Mouse (Mus musculus) hindbrain, embryonic 12.5 days (tissue): ENCODE measurements around the gene Ankrd13c. TPM values are rescaled to one million over a fixed set of nuclear protein-coding genes. Genes with fewer than 3 reads are reported as not detected.

Experiments used
- ATAC-seq: fragments of 200-750 bp; cut with Nextera tagmentation; 2 replicates; pipeline ENCODE4 v1.8.0; 2017; ENCODE audit warnings: moderate TSS enrichment; ENCODE audit not compliant: low FRiP score
- H3K27ac ChIP-seq: fragments of 300-500 bp; sonication (generic); 2 replicates; pipeline ENCODE4 v1.5.1; 2016; ENCODE audit warnings: mild to moderate bottlenecking
- H3K27me3 ChIP-seq: fragments of 300-500 bp; sonication (generic); 2 replicates; pipeline ENCODE4 v1.6.1; 2016; ENCODE audit warnings: mild to moderate bottlenecking
- H3K36me3 ChIP-seq: fragments of 300-500 bp; sonication (generic); 2 replicates; pipeline ENCODE4 v1.6.1; 2016; ENCODE audit warnings: mild to moderate bottlenecking
- H3K4me1 ChIP-seq: fragments of 300-500 bp; sonication (generic); 2 replicates; pipeline ENCODE4 v1.6.1; 2016
- H3K4me2 ChIP-seq: fragments of 300-500 bp; sonication (generic); replicated peaks from 2 replicates; pipeline ENCODE4 v1.6.1; 2016; ENCODE audit warnings: mild to moderate bottlenecking
- H3K4me3 ChIP-seq: fragments of 300-500 bp; sonication (generic); 2 replicates; pipeline ENCODE4 v1.5.1; 2016; ENCODE audit warnings: mild to moderate bottlenecking
- H3K9ac ChIP-seq: fragments of 300-500 bp; sonication (generic); 2 replicates; pipeline ENCODE4 v1.6.1; 2016; ENCODE audit warnings: mild to moderate bottlenecking, moderate library complexity
- H3K9me3 ChIP-seq: fragments of 300-500 bp; sonication (generic); replicated peaks from 2 replicates; pipeline ENCODE4 v1.6.1; 2016; ENCODE audit warnings: mild to moderate bottlenecking
- WGBS: fragments of 180-500 bp; shearing (Covaris S2); methylation state at CpG from one replicate; pipeline ENCODE4 v1.1.7; 2016; 5-methylcytosine and 5-hydroxymethylcytosine counted together
- polyA plus RNA-seq: library from polyadenylated mRNA; unstranded; fragments of >200 nt; fragmentation: Nextera tagmentation; extraction: Ambion mirVana; gene quantifications from 2 replicates; pipeline ENCODE4 v1.2.1, GENCODE M21; 2016

Ankrd13c gene
- polyA plus RNA-seq, 1 experiment from 2014 or later = 26.6 TPM

DNA sequence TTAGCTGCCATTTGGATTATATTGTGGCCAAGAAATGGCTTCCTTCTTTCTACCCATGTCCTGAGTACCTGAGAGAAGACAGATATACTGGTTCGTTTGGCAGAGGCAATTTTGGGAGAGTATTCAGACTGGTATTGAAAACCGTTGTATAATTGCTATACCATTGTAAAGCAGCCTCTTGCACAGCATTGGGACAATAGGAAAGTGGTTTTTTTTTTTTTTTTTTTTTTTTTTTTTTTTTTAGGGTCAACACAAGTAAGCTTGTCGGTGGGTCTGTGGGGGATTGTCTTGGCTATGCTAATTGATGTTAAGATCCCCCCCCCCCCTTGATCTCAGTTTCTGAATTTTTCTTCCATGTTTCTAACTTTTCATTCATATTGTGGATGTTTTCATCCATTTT is 91.1 kb downstream of the Ankrd13c start:
- H3K4me1 ChIP-seq = peaks cover 20% of the 10 kb centered on the region
- 88% methylated on average over 3 of the region's 3 CpGs for WGBS
- H3K9me3 ChIP-seq = no peaks in the 10 kb centered on the region
- no peak overlapping the region for H3K4me3 ChIP-seq
- H3K36me3 ChIP-seq = no peaks in the 10 kb centered on the region
- ATAC-seq = no peak
- H3K9ac ChIP-seq = no peak overlapping the region
- no peaks in the 10 kb centered on the region for H3K27me3 ChIP-seq
- H3K27ac ChIP-seq = no peak overlapping the region
- no peak overlapping the region for H3K4me2 ChIP-seq

GRCm38 (mm10) chr3:158040755-158041154 is 93.7 kb downstream of the Ankrd13c start:
- H3K27me3 ChIP-seq = no peaks in the 10 kb centered on the region
- H3K4me3 ChIP-seq = no peak overlapping the region
- H3K27ac ChIP-seq = no peak overlapping the region
- H3K36me3 ChIP-seq = no peaks in the 10 kb centered on the region
- WGBS = 87% methylated on average over 2 of the region's 2 CpGs
- no peak overlapping the region for H3K4me2 ChIP-seq
- H3K4me1 ChIP-seq = peaks cover 8% of the 10 kb centered on the region
- H3K9me3 ChIP-seq = no peaks in the 10 kb centered on the region
- no peak for ATAC-seq
- no peak overlapping the region for H3K9ac ChIP-seq

GRCm38 (mm10) chr3:158049508-158049907 is 102.5 kb downstream of the Ankrd13c start:
- Histone ChIP-seq H3K36me3 (peaks cover 14% of the 10 kb centered on the region), H3K4me3 (no peak overlapping the region), H3K27me3 (no peaks in the 10 kb centered on the region), H3K9ac (no peak overlapping the region), H3K27ac (no peak overlapping the region), H3K9me3 (no peaks in the 10 kb centered on the region), H3K4me1 (no peaks in the 10 kb centered on the region), H3K4me2 (no peak overlapping the region)
- no peak for ATAC-seq
- WGBS = 90% methylated on average over 2 of the region's 2 CpGs

Other genes with a start within 250 kb of the Ankrd13c start
- 7.2 and 7.5 TPM in 2 replicates for gene Cth, start 22.2 kb upstream of the Ankrd13c start, polyA plus RNA-seq
- gene Srsf11, start 89.4 kb downstream of the Ankrd13c start, polyA plus RNA-seq = 339 and 346 TPM in 2 replicates
- gene Lrrc40, start 89.4 kb downstream of the Ankrd13c start, polyA plus RNA-seq = 56.7 and 67.1 TPM in 2 replicates